Mouse (Mus musculus) brain, embryonic 18.5 days (tissue): ENCODE results near the gene Htr1d.

Experiments
- DNase-seq: peaks from one replicate; pipeline ENCODE4 v3.0.0-alpha.2; 2012; ENCODE audit warnings: low read depth, low spot score

The Htr1d gene

GRCm38 (mm10) chr4:136423224-136423623 is at the start of gene Htr1d:
Htr1d (plus strand) TSS chr4:136423524.
- DNase-seq = no peak

- DNase-seq = no peak
These were observed 46.3 kb upstream of the Htr1d start for GRCm38 (mm10) chr4:136377001-136377400.

GRCm38 (mm10) chr4:136383052-136383451 is 40.3 kb upstream of the Htr1d start:
- DNase-seq = no peak

- DNase-seq = no peak
These were observed 39.5 kb upstream of the Htr1d start for GRCm38 (mm10) chr4:136383839-136384238.

GRCm38 (mm10) chr4:136387261-136387660 is 36.1 kb upstream of the Htr1d start:
- DNase-seq = no peak

GRCm38 (mm10) chr4:136401806-136402205 is 21.5 kb upstream of the Htr1d start:
- no peak for DNase-seq

- no peak for DNase-seq
These were observed 15.5 kb upstream of the Htr1d start for GRCm38 (mm10) chr4:136407831-136408230.

GRCm38 (mm10) chr4:136411995-136412765 is 11.1 kb upstream of the Htr1d start:
- DNase-seq = no peak

GRCm38 (mm10) chr4:136415477-136415876 is 7.8 kb upstream of the Htr1d start:
- no peak for DNase-seq

GRCm38 (mm10) chr4:136418962-136419361 is 4.4 kb upstream of the Htr1d start:
- DNase-seq = no peak

GRCm38 (mm10) chr4:136419386-136419785 is 3.9 kb upstream of the Htr1d start:
- no peak for DNase-seq

GRCm38 (mm10) chr4:136424120-136424999 is 1.0 kb downstream of the Htr1d start:
- no peak for DNase-seq

- no peak for DNase-seq
These were observed 1.6 kb downstream of the Htr1d start for GRCm38 (mm10) chr4:136425000-136425288.

- DNase-seq = no peak
These were observed 7.5 kb downstream of the Htr1d start for GRCm38 (mm10) chr4:136430609-136431375.

GRCm38 (mm10) chr4:136431376-136431693 is 8.0 kb downstream of the Htr1d start:
- no peak for DNase-seq

- no peak for DNase-seq
These were observed 10.7 kb downstream of the Htr1d start for GRCm38 (mm10) chr4:136434029-136434428.

GRCm38 (mm10) chr4:136439106-136439505 is 15.8 kb downstream of the Htr1d start:
- no peak for DNase-seq

- DNase-seq = no peak
These were observed 18.2 kb downstream of the Htr1d start for GRCm38 (mm10) chr4:136441354-136442043.

- DNase-seq = no peak
These were observed 21.2 kb downstream of the Htr1d start for GRCm38 (mm10) chr4:136444561-136444960.

- DNase-seq = no peak
These were observed 26.5 kb downstream of the Htr1d start for GRCm38 (mm10) chr4:136449795-136450194.

- no peak for DNase-seq
These were observed 26.9 kb downstream of the Htr1d start for GRCm38 (mm10) chr4:136450271-136450670.

- no peak for DNase-seq
These were observed 28.2 kb downstream of the Htr1d start for GRCm38 (mm10) chr4:136451564-136451963.
